Mouse (Mus musculus) kidney, postnatal 25 days (tissue): ENCODE measurements around the gene Spag6.

ENCODE experiments used
- DNase-seq, 2 experiments: peaks; one replicate each; pipeline ENCODE4 v3.0.0; 2021; ENCODE audit warnings: mixed read lengths in 2 of 2

Gene Spag6

DNA sequence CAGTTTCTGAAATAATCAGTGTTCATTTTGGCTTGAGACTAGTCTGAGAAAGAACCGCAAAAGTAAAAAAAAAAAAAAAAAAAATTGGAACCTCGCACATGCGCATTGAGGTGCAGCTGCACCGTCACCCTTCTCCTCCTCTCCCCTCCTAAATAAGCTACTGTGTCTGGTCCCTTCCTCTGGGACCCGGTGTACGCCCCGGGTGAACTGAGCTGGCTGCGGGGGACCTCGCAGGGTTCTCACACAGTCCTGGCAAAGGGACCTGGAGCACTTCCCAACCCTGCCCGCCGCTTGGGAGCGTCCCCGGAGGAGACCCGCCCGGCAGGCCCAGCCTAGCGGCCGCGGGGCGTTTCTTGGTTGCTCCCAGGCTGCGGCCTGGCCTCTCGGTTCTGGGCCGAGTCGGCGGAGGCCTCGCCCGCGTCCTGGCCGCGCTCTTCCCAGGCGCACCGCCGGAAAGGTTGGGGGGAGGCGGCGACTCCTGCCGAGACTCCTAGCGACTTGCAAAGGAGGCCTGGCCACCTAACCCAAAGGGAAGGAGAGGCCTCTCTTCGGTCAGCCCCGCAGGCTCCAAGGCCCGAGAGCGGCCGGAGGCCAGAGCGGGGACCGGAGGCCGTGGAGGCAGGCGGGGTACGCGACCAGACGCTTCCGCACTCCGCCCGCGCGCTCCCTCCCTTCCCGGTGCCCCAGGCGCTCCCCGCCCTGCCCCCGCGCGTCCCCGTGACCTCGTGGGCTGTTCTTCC lies at the start of gene Spag6:
Gene Spag6, plus strand, starts transcription at position 162 of the 740 bp plus-strand sequence.
- DNase-seq = peak; percentile 60 to 81

DNA sequence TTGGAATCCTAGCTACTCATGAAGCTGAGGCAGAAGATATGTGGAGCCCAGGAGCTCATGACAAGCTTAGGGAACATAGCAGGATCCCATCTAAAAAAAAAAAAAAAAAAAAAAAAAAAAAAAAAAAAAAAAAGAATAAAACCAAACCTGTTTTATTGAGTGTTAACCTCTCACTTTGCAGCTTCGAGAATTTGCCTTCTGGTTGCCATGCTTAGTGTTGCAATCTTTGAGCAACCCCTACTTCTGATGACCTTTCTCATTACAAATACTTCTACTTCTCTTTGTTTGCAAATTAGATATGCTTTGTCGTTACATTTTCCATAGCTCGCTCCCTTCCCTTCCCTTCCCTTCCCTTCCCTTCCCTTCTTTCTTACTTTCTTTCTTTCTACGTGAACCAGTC lies 45.3 kb upstream of the Spag6 start:
- no peak for DNase-seq

DNA sequence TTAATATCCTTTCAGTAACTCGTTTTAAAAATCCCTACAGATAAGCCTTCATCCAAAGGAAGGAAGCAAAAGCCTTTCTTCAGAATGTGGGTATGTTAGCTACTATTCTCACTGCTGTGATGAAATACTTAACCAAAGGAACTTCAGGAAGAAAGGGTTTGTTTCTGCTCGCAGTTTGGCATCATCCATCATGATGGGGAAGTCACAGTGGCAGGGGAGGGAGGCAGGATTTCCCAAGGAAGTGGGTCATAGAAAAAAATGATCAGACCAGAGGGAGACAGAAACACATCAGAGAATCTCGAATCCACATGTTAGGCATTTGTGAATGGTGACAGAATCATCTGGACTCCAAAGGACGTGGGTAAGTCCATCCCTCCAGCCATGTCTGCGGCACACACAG lies 39.0 kb upstream of the Spag6 start:
- DNase-seq = peak in 1 of 2 experiments; percentile 18

DNA sequence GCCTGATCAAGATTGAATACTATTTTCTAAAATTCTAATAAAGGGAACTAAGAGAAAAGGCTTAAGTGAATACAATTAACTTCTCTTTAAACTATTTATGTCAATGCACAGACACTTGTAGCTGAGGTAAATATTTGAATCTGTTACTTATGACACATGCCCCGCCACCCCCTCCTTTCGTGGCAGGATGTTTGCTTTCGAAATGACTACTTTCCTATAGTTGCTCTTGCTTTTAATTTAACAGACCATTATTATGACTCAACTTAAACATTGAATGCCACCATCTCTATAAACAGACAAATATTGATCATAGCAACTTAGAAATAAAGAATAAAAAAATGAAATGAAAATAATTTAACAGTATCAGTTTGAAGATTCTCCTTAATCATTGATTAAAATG lies 29.8 kb upstream of the Spag6 start:
- no peak for DNase-seq

DNA sequence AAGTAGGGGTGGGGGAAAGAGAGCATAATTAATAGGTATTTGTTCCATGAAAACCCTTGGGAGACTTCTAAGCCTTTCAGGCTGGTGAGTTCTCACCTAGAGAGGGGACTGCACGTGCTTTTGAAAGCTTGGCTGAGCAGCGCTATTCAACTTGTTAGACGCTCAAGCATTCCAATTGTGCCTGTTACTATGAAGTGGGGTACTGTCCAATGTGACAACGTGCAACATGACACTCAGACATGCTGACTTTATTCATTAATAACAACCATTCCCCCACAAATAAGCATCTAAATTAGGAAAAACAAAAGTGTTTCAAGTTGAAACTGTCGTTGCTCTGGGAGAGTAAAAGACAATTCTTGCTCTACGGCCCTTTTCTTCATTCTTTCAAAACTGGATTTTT lies 22.8 kb upstream of the Spag6 start:
- DNase-seq = no peak

DNA sequence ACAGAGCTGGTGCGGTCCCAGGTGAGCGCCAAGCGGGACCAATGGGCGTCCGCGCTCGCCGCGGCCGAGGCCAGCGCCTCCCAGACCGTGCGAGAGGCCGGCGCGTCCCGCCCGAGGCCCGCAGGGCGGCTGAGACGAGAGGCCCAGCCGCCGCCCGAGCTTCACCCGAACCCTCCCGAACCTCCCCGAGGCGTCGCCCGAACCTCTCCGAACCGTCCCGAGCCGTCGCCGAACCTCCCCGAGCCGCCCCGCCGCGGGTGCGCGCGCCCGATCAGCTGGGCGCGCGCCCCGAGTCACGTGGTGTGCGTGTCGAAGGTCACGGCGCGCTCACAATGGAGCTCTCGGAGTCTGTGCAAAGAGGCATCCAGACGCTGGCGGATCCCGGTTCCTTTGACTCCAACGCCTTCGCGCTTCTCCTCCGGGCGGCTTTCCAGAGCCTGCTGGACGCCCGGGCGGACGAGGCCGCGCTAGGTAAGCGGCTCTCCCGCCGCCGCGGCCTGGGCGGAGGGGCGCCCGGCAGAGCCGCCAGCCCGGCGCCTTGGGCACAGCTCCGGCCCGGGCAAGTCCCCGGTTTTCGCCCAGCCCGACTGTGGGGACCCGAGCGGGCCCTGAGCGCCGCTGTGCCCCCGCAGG lies 21.6 kb upstream of the Spag6 start, which contains the start of gene Commd3:
Gene Commd3, plus strand, starts transcription at position 252 of the 633 bp plus-strand sequence.
- peak; percentile 94 to 95 for DNase-seq

DNA sequence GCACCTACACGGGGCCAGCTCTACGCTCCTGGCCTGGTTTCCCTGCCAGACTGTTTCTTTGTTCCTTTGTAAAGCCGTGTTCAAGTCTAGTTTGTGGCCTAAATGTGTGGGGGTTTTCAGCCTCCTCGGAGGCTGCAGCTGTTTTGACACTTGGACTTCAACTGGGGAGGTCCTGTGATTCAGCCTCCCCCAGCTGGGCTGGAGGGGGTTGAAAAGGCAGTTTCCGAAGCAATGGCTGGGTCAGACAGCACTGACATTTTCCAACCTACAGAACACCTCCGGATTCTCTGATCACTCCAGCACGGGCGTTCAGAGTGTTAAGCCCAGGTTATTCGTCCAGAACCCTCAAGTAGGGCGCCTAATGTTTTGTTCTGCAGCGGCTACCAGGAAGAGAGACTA lies 21.1 kb upstream of the Spag6 start:
- DNase-seq = peak; percentile 30 to 48

DNA sequence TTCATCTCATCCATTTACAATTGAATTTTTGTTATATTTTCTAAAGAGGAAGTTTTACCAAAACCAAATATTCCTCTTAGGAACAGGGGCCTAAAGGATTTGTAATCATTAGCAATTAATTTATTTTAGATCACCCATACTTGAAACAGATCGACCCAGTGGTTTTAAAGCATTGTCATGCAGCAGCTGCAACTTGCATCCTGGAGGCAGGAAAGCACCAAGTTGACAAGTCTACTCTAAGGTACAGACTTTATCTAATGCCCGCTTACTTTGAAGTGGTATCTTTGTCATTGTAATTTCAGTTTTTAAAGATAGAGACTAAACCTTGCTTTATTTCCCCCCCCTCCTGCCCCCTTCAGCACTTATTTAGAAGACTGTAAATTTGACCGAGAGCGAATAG lies 20.1 kb upstream of the Spag6 start:
- DNase-seq = no peak

DNA sequence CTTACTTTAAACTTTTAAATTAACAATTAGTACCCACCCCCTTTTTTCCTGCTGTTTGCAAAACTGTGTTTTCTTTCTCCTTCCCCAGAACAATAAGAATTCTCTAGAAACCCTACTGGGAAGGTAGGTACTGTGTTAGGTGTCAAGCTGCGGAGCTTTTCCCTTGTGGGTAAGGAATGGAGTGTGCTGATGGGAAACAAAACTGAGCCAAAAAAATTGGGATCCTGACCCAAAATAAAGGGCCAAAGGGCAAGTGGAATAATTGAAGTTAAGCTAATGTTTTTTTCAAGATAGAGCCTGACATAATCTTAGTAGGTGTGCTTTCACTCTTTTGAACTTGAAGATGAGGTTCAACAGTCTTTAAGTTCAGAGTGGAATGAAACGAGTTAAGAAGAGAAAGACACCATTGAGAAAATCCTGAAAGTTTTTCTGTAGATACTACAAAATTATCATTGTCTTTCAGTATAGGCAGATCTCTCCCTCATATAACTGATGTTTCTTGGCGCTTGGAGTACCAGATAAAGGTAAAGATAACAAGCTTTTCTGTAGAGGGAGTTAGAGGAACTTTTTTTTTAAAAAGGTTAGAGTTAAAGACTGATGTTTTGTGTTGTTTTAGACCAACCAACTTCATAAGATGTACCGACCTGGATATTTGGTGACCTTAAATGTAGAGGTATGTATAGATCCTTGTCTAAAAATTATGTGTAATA lies 19.5 kb upstream of the Spag6 start:
- DNase-seq = no peak

DNA sequence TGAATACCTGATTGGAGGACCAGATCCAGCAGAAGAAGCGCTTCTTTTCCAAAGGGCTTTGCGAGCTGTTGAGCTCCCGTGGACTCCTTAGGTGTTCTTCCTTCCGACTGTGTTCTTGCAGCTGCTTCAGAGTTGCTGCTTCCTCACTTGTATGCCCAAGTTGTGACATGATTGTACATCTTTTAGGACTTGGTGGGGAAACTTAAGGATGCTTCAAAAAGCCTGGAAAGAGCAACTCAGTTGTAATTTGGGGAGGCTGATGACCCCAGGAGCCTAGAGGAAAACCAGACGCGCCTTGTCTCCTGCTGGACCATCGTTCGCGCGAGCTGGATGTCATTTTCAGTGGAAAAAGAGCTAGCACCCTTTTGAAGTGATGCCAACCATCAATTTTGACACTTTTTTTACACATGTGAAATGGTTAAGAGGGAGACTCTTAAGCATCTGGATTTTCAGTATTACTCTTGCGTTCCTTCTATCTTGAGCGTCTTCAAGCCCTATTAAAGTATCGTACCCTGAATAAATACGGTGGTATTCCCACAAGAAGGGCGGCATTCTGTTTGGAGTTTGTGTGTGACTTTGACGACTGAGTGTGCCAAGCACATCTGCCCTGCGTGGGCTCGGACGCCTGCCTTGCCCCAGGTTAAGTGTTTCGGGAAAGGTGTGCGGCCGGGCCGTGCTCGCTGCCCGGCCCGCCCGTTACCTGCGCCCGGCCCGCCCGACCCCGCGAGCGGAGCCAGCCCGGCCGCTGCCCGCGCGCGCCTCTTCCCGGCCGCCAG lies 18.0 kb upstream of the Spag6 start:
- no peak for DNase-seq

DNA sequence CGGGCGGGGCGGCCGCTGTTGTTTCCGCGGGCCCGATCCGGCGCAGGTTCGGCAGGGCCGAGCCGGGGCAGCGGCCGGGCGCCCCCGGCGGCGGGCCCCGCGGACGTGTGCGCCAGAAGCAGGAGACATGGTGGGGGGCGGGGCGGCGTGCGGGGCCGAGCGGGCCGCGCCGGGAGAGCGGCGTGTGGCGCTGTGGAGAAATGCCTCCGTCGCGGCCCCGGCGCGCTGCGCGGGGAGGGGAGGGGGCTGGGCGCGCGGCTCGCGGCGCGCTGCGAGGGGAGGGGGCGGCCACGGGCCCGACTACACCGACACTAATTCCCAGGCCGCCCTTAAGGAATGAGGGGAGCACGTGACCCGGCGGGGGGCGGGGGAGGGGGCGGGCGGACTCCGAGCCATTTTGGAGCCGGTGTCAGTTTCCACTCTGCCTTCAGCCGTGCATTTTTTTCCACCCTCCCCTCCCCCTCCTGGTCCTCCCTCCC lies 17.3 kb upstream of the Spag6 start:
- DNase-seq = peak; percentile 87 to 92

DNA sequence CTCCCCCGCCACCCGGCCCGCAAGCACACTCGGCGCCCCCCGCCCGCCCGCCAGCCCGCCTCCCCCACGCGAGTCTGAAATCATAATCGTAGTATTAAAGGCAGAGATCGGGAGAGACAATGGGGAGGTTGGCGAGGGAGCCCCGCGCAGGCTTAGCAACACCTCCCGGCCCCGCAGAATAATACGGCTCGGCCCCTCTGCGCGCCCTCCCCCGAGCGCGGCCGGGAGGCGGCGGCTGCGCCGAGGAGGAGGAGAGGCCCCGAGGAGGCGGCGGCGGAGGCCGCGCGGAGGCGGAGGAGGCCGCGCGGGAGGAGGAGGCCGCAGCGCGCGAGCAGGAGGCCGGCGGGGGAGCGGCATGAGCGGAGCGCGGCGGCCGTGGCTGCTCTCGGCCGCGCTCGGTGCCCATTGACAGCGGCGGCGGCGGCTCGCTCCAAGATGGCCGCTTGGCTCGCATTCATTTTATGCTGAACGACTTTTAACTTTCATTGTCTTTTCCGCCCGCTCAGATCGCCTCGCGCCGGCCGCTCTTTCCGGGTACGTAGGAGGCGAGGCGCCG lies 16.8 kb upstream of the Spag6 start, which contains the start of gene Bmi1:
Gene Bmi1, plus strand, starts transcription at position 83 of the 556 bp plus-strand sequence.
- DNase-seq = peak in 1 of 2 experiments; percentile 87

DNA sequence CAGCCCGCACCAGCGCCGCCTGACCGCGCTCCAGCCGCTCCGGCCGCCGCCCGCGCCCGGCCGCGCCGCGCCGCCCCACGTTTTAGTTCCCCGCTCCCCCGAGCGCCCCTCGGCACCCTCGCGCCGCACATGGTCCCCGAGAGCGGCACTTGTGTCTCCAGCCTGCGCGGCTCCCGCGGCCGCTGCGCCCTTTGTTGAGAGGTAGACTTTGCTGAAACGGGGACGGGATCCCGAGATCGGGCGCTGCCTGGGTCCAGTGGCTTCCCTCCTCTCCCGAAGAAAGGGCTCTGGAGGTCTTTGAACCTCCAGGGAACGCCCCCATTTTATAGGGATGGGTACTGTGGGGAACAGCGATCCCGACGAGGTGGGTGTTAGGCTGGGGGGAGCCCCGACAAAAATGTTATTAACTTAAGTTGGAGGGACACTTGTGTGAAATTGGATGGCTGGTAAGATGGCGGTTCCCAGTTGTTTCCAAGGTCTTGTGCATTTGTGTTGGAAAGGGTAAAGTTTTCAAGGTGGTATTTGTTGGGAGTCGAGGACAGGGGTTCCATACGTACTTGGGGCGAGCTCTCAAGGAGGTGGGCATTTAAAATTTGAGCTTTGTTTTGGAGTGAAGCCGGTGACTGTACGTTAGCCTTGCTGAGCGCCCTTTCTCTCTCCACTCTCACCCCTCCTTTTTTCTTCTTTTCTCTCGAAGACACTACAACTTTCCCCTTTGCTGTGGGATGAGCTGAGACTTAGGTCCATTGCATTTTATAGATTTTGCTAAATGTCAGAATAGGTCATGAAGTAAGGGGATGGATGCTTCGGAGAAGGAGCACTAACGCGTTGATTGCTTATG lies 16.0 kb upstream of the Spag6 start:
- peak; percentile 48 to 70 for DNase-seq

DNA sequence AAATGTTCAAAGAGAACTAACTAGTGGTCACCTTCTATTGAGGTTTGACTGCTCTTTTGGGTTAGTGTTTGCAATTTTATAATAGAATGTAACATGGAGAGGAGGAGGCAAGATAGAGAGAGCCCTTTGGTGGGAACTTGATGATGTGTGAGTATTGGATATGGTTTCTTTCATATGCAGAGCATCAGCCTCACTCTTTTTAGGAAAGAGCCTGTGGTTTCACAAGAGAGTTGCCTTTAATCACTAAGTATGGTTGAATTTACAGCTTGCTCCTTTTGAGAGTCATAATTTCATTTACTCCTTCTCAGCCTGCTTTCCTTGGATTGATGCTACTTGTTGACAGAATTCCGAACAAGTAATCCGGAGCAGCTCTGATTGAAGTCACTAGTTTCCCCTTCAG lies 14.1 kb upstream of the Spag6 start:
- DNase-seq = no peak

DNA sequence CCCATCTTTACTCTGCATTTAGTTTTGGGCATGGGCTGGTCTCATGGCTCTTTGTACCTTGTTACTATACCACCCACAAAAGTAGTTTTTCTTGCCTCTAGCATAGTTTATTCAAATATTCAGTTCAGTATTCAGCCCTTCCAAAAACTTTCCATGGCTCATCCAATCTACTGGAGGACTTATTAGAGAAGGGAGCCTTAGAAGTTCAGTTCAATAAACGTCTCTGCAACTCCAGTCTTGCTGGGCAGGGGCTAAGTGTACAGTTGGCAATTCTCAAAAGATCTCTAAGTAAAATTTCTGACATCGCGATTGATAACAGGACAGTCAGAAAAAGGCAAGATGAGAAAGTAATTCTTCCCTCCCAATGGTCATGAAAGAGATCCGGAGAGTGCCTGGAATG lies 13.3 kb upstream of the Spag6 start:
- no peak for DNase-seq

DNA sequence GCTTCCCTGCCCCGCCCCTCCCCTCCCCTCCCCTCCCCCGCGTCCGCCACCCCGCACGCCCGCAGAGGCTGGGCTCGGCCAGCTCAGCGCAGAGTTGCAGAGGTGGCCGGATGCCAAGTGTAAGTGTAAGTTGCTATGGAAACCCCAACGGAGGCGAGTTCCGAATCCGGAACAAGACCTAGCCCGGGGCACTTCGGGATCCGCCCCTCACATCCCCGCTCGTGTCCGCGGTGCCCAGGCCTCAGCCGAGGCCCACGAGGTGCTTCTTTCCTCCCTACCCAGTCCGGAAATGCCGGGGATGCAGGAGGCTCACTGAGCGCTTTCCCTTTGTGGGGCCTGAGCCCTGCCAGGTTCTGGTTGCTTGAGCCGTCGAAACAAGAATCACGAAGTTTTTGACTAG lies 12.9 kb upstream of the Spag6 start:
- DNase-seq = peak; percentile 78 to 84

DNA sequence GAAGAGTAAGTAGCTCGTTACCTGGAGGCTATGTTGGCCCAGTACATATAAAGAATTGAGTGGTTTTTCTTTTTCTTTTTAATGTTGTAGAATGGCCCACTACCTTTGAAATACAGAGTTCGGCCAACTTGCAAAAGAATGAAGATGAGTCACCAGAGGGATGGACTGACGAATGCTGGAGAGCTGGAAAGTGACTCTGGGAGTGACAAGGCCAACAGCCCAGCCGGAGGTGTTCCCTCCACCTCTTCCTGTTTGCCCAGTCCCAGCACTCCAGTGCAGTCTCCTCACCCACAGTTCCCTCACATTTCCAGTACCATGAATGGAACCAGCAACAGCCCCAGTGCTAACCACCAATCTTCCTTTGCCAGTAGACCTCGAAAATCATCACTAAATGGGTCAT lies 9.8 kb upstream of the Spag6 start:
- no peak for DNase-seq

DNA sequence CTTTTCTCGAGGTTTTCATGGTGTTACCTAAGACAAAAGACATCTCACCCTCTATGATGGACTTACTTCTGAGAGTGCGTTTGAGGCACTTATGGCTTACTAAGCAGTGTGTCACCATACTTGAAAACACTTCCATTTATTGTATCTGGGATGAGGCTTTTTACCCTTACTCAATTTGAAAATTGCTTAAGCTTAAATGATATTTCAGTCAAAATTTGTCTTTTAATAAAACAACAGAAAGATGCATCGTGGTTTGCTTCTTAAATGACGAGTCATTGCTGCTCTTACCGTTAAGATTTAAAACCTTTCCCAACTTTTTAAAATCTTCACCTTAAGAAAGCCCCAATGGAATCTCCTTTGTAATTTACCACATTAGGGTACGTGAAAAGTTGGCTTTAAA lies 7.4 kb upstream of the Spag6 start:
- no peak for DNase-seq

DNA sequence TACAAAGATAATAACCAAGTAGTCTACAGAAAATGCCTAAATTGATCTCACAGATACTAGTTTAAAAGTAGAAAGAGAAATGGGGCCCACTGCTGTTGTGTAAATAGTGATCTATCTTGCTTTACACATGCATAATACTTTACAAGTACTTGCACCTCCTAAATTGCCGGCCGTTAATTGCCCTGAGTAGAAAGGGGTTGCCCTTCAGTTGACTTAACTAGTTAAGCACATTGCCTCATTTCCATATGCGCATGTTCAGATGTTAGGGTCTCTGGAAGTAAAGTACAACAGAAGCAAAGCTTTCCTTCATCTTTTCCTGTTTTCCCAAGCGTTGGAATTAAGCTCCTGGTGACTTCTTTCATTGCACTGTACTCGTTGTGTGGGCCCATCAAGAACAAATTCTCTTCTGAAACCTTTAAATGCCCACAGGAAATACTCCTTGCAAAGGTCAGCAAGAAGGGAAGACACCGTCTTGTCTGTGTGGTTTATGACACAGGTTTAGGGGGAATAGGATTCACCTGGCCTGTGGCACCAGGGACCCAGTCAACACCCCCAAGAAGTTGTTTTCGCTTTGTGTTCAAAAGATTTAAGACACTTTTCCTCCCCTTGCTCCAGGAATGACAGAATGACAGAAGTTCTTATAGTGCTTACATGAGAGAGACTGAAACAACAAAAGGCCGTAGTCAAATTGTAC lies 6.9 kb upstream of the Spag6 start:
- DNase-seq = no peak

DNA sequence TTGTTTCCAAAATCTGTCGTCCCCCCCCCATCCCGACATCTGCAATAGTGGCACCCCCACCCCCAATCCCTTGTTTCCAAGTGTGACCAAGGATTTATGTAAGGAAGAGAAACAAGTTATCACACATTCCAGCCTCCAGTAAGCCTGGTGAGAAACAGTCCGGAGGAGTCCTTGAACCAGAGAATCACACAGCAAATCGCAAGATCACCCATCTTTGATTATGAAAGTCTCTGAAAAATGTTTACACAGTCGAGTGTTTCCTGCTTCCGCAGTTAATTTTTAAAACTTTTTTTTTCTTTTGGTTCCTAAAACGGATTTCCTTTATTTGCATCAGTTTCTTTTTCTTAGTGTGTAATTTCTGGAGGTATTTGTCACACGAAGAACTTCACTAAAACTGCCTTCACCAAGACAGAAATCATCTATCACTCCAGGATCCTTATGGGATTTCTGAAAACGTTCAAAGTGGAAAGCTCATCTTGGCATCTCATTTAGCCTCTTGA lies 6.1 kb upstream of the Spag6 start:
- no peak for DNase-seq

DNA sequence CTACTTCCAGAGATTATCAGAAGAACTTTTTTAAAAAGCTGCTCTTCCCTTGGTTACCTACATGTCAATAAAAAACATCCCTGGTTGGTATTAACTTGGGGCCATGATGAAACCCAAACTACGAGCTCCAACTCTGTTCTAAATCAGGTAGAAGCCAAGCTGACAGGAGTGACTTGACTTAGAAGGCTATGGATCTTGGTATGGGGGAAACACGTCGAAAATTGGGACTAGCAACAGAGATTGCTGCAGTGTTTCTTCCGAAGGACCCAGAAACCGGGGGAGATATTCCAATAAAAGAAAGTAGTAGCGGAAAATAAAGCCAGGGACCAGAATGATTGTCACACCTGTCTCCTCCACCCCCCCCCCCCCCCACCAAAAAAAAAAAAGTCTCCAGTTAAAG lies 5.5 kb upstream of the Spag6 start:
- DNase-seq = no peak
